Mouse (Mus musculus): ENCODE results near the gene Hist1h2ba.

Hist1h2ba gene

GRCm38 (mm10) chr13:23906906-23907305 is 27.1 kb downstream of the Hist1h2ba start:
- no peak for DNase-seq (ENCODE audit: extremely low spot score)

GRCm38 (mm10) chr13:23898242-23898641 is 35.7 kb downstream of the Hist1h2ba start:
- no peak for DNase-seq (ENCODE audit: extremely low spot score)

GRCm38 (mm10) chr13:23893269-23893593 is 40.7 kb downstream of the Hist1h2ba start:
- peak; percentile 14 for DNase-seq (ENCODE audit: extremely low spot score)

GRCm38 (mm10) chr13:23892592-23893268 is 41.2 kb downstream of the Hist1h2ba start:
- DNase-seq (ENCODE audit: extremely low spot score) = no peak

GRCm38 (mm10) chr13:23889011-23889605 is 44.8 kb downstream of the Hist1h2ba start:
- peak; percentile 12 for DNase-seq (ENCODE audit: extremely low spot score)

GRCm38 (mm10) chr13:23887026-23887725 is 46.8 kb downstream of the Hist1h2ba start:
- no peak for DNase-seq (ENCODE audit: extremely low spot score)

GRCm38 (mm10) chr13:23885540-23885939 is 48.4 kb downstream of the Hist1h2ba start:
- DNase-seq (ENCODE audit: extremely low spot score) = peak; percentile 17

Measured in embryo, embryonic 9.5 days (tissue).